ENCODE assay signal across 14 mouse cellular contexts in genomic region chr15:11803576-11803975, GRCm38 (mm10).
DNase-seq lines count a peak whose midpoint lies in the region; ATAC-seq lines count a peak whose summit lies in the region.
"Had no signal": no experiment of that assay in that cellular context is flagged by ENCODE, and none has a peak within 500 bp of the region (broad histone marks: within the 10 kb centered on the region; RNA-seq: fewer than 3 reads in every experiment).

No protein-coding gene starts in this region.

- H3K27me3 ChIP-seq in neural tube, embryonic 14.5 days (ENCODE audit: control insufficient read depth, insufficient read depth, low read length) = no peaks in the 10 kb centered on the region
- H3K27me3 ChIP-seq in neural tube, embryonic 15.5 days (replicated peaks) = no peaks in the 10 kb centered on the region
- no peaks in the 10 kb centered on the region for H3K27me3 ChIP-seq in midbrain, embryonic 16.5 days (ENCODE audit: control insufficient read depth, insufficient read depth, low read depth, low read length)
- H3K27me3 ChIP-seq: hindbrain, embryonic 15.5 days had no signal

- no peaks in the 10 kb centered on the region for H3K9me3 ChIP-seq in neural tube, embryonic 14.5 days (ENCODE audit: control insufficient read depth, low read length)
- H3K9me3 ChIP-seq in neural tube, embryonic 15.5 days (replicated peaks) = no peaks in the 10 kb centered on the region
- no peaks in the 10 kb centered on the region for H3K9me3 ChIP-seq in midbrain, embryonic 16.5 days (replicated peaks; ENCODE audit: control insufficient read depth, low read length, poor library complexity, severe bottlenecking)
- H3K9me3 ChIP-seq: hindbrain, embryonic 15.5 days had no signal

- ATAC-seq in neural tube, embryonic 14.5 days (ENCODE audit: low read depth) = 0 out of 2 replicates have a peak, but pooled peaks have one; percentile 17
- no peak for ATAC-seq in neural tube, embryonic 15.5 days (ENCODE audit: low FRiP score)
- ATAC-seq in midbrain, embryonic 16.5 days = no peak
- ATAC-seq: CD4-positive, CD25-positive, alpha-beta regulatory T cell, adult 4 months had no signal

- peak; percentile 8 to 15 for DNase-seq in heart, postnatal 10 days
- DNase-seq in heart, postnatal 36 days = no peak
- peak; percentile 12 to 37 for DNase-seq in kidney, postnatal 36 days
- DNase-seq in gastrocnemius, postnatal 14 days = no peak
- DNase-seq: adrenal gland, postnatal 36 days; cerebellum, postnatal 14 days; right cerebral cortex, postnatal 14 days; thymus, adult 18-20 months had no signal

- WGBS in neural tube, embryonic 14.5 days = 19% methylated on average over 4 of the region's 4 CpGs
- WGBS in neural tube, embryonic 15.5 days = 20% methylated on average over 4 of the region's 4 CpGs
- 66% methylated on average over 4 of the region's 4 CpGs for WGBS in midbrain, embryonic 16.5 days

- no peak overlapping the region for H3K9ac ChIP-seq in neural tube, embryonic 14.5 days (replicated peaks; ENCODE audit: low read depth, low read length)
- no peak overlapping the region for H3K9ac ChIP-seq in neural tube, embryonic 15.5 days (replicated peaks)
- H3K9ac ChIP-seq in midbrain, embryonic 16.5 days (ENCODE audit: low read depth, low read length) = no peak overlapping the region
- H3K9ac ChIP-seq: hindbrain, embryonic 15.5 days; liver, embryonic 14.5 days had no signal

- H3K4me1 ChIP-seq in neural tube, embryonic 14.5 days (ENCODE audit: control insufficient read depth, insufficient read depth, low read length) = peaks cover 5% of the 10 kb centered on the region; the same call in 1 of the 2 replicates
- H3K4me1 ChIP-seq in neural tube, embryonic 15.5 days = peaks cover 27% of the 10 kb centered on the region
- H3K4me1 ChIP-seq in midbrain, embryonic 16.5 days (ENCODE audit: control insufficient read depth, insufficient read depth, low read length) = no peaks in the 10 kb centered on the region; the same call in 1 of the 2 replicates

- H3K4me3 ChIP-seq in neural tube, embryonic 14.5 days (ENCODE audit: low read depth, low read length) = no peak overlapping the region
- no peak overlapping the region for H3K4me3 ChIP-seq in neural tube, embryonic 15.5 days (replicated peaks)
- no peak overlapping the region for H3K4me3 ChIP-seq in midbrain, embryonic 16.5 days (ENCODE audit: low read depth, low read length)
- H3K4me3 ChIP-seq: hindbrain, embryonic 15.5 days had no signal

- H3K27ac ChIP-seq in neural tube, embryonic 14.5 days (ENCODE audit: low read depth, low read length) = no peak overlapping the region
- no peak overlapping the region for H3K27ac ChIP-seq in neural tube, embryonic 15.5 days (replicated peaks)
- H3K27ac ChIP-seq in midbrain, embryonic 16.5 days (ENCODE audit: low read length) = no peak overlapping the region
- H3K27ac ChIP-seq: hindbrain, embryonic 15.5 days; liver, embryonic 14.5 days had no signal

- H3K4me2 ChIP-seq in neural tube, embryonic 14.5 days (ENCODE audit: low read depth, low read length) = no peak overlapping the region
- no peak overlapping the region for H3K4me2 ChIP-seq in neural tube, embryonic 15.5 days
- no peak overlapping the region for H3K4me2 ChIP-seq in midbrain, embryonic 16.5 days (ENCODE audit: low read length)
- H3K4me2 ChIP-seq: hindbrain, embryonic 15.5 days had no signal

- intact Hi-C loops in heart, postnatal 10 days (cut with DNase I) = no loop called here
- intact Hi-C loops in heart, postnatal 36 days (cut with DNase I) = no loop called here
- intact Hi-C loops in gastrocnemius, postnatal 14 days (cut with DNase I; ENCODE audit: low total_unique reads) = no loop called here

- H3K36me3 ChIP-seq in neural tube, embryonic 14.5 days (ENCODE audit: control insufficient read depth, insufficient read depth, low read length) = no peaks in the 10 kb centered on the region
- H3K36me3 ChIP-seq in neural tube, embryonic 15.5 days = no peaks in the 10 kb centered on the region
- no peaks in the 10 kb centered on the region for H3K36me3 ChIP-seq in midbrain, embryonic 16.5 days (ENCODE audit: control insufficient read depth, insufficient read depth, low read length)
- H3K36me3 ChIP-seq: hindbrain, embryonic 15.5 days had no signal

Comparison
In these comparisons a context has a peak if more than half of its experiments do, and no peak if none do; other contexts are left out.
1. DNase-seq: peak in heart, postnatal 10 days (2 of 2) and kidney, postnatal 36 days (2 of 2); none in heart, postnatal 36 days (0 of 2) and gastrocnemius, postnatal 14 days (single experiment).